Mouse (Mus musculus) neural tube, embryonic 10.5 days (tissue): ENCODE measurements around the gene Zfp622.
"Not testable (repeated sequence)": the region's sequence is repeated elsewhere in the genome, so short reads cannot be mapped to it uniquely, and the experiment has no call there.

Experiments used
- DNase-seq: peaks from one replicate; pipeline ENCODE4 v3.0.0-alpha.2; 2017; ENCODE audit warnings: low spot score; ENCODE audit errors: extremely low spot score

The Zfp622 gene

DNA sequence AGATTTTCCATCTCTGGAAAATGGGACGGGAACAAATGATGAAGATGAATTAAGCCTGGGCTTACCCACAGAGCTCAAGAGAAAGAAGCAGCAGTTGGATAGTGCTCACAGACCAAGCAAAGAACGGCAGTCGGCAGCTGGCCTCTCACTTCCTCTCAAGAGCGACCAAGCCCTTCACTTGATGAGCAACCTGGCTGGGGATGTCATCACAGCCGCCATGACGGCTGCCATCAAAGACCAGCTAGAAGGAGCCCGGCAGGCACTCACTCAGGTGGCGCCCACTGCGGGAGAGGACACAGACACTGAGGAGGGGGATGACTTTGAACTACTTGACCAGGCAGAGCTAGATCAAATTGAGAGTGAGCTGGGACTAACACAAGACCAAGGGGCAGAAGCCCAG lies 12.6 kb upstream of the Zfp622 start:
- no peak for DNase-seq

DNA sequence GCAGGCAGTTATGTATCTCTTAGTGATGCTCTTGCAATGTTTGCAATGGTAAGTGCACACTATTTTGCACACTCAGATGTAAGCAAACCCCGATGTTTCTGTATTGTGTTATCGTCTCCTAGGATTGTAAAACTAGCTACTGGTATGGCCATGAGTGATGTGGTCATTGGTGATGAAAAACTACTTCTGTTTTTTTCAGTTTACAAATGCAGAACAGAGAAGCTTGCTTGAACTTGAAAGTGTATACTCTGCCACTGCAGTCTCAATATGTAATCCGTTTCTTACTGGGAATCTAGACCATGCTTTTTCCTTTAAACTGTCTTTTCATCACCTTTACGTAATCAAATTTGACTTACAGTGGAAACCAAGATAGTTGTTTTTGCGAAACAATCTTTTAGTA lies 11.4 kb upstream of the Zfp622 start:
- no peak for DNase-seq

GRCm38 (mm10) chr15:25974352-25974751 lies 9.8 kb upstream of the Zfp622 start:
- no peak for DNase-seq

DNA sequence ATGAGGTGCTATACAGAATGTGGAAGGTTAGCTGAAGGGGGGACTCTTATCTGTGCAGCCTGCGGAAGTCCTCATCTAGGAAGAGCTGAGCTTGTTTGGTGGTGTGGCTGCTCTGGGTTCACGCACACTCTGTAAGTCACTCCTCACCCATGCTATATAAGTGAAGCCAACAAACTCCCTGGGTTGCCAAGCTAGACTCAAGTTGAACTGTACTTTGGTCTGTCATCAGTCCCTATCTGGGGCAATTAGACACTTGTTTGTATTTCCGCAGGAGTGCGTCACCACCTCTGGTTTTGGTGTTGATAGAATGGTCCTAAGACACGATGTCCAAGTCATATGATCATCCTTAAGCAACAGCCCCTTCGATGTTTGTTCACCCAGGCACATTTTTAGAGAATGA lies 8.4 kb upstream of the Zfp622 start:
- DNase-seq: no peak

DNA sequence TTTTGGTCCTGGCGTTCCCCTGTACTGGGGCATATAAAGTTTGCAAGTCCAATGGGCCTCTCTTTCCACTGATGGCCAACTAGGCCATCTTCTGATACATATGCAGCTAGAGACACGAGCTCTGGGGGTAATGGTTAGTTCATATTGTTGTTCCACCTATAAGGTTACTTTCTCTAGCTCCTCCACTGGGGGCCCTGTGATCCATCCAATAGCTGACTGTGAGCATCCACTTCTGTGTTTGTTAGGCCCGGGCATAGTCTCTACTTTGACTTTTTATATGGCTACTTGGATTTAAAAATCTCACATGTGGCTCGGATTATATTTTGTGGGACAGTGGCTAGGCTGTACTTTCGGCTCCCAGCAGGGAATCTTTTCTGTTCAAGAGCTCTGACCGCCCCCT lies 552 bp upstream of the Zfp622 start:
- not testable (repeated sequence) for DNase-seq

GRCm38 (mm10) chr15:25984734-25985492 lies 747 bp downstream of the Zfp622 start:
- peak; percentile 50 for DNase-seq

DNA sequence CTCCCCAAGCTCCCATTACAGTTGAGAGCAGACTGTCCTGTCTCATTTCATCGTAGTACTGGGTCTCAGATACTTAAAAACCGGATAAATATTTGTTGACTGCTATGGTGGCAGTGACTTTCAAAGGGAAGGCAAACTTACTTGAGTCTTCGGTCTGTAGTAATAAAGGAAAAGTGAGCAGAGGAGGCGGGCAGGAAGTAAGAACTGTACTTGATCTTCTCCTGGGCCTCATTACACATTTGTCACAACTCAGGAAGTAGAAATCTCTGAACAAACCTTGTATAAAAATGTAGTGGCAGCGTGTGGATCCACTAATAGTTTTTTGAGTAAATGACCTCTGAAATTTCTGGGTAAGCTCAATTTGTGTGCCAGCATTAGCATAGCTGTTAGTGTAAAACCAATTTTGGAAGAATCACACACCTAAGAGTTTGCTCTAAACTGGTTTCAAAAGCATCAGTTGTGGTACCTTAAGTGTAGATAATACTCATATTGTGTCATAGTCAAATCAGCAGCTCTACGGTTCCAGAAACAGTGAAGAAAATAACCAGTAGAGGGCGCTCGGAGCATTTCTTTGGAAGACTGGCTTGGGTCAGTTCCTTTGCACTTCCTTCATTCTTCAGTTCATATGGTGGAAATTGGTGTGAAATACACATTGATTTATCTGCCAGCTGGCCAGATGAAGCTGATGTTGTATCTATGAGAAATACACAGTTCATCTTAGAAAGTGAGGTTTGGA lies 9.0 kb downstream of the Zfp622 start:
- DNase-seq: peak; percentile 47

DNA sequence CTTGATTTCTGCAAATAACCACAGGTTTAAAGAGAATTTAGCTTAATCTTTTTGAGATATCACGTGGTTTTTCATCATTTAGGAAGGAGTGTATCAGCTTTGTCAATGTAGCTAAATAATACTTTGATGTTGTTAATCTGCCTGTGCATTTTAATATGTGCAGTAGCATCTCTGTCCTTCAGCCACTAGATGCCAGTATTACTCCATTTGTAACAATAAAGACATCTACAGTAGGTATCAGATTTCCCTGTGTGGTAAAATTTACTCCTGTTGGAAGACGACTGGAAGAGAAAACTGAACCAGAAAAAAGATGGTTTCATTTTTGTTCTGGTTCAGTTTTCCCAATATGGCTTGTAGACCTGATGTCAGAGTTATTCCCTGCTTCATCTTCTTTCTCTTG lies 11.4 kb downstream of the Zfp622 start:
- DNase-seq: no peak

GRCm38 (mm10) chr15:25999545-25999944 lies 15.4 kb downstream of the Zfp622 start:
- not testable (repeated sequence) for DNase-seq

DNA sequence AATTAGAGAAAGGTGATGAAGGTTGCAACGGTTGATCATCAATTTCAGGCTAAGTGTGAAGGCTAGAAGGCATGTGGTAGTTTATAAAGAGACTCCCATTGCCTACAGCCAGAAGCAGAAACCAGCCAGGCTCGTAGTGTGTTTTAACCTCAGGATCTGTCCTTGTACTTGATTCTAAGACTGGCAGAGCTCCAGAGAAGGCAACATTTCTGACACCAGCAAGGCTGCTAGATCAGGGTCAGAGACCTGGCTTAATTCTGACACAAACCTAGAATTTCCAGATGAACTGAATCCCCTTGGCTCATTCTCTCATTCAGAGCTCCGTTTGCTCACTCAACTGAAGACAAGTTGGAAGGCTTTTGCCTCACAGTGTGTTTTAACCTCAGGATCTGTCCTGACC lies 24.5 kb downstream of the Zfp622 start:
- no peak for DNase-seq

DNA sequence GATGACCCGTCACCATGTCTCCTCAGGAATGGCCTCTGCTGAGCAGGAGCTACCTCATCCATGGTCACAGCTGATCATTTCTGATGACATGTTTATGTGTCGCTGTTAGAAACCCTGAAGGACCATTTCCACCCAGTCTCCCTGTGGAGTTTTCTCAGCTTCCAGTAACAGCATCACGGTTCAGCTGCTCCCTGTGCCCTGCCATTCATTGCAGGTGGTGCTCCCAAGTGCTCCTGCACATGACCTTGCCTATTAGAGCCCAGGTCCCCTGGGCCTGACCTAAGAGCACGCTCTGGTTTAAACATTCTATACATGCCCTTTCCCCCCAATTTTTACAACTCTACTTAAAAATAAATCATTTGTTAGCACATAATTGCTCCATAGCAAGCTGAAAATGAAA lies 28.7 kb downstream of the Zfp622 start:
- DNase-seq: no peak

- peak; percentile 67 for DNase-seq
Measured at GRCm38 (mm10) chr15:26015979-26016665, 32.0 kb downstream of the Zfp622 start.

DNA sequence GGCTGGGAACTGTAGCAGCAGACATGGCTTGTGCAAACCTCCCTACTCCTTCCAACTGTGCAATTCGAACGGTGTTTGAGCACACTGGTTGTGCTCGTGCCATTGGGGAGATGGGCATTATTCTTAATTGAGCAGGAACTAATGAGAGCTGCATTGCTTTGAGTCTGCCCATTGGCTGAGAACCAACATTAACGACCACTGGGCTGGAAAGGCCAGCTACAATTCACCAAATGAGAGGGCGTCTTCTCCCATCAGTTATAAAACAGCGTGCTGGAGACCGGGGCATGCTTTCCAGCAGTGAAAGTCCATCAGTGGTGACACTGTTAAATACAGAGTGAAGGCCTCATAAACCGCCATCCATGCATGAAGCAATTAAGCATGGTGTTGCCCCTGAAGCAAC lies 37.6 kb downstream of the Zfp622 start:
- no peak for DNase-seq

DNA sequence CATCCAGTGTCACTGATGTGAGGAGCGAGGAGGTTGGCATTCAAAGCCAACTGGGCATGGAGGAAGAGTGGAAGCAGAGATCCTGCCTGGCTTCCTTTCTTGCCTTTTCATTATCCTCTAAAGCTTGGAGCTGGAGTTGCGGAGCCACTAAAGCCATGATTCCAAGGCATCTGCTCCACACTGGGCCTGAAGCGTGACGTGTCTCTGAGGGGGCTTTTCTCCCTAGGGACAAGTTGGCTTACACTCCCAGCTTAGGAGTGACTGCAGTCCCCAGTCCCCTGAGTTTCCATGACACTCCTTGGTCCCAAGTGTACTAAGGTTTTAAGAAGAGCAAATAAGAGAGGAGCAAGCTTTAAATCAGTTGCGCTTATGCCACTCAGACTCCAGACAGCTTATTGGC lies 38.5 kb downstream of the Zfp622 start:
- no peak for DNase-seq

DNA sequence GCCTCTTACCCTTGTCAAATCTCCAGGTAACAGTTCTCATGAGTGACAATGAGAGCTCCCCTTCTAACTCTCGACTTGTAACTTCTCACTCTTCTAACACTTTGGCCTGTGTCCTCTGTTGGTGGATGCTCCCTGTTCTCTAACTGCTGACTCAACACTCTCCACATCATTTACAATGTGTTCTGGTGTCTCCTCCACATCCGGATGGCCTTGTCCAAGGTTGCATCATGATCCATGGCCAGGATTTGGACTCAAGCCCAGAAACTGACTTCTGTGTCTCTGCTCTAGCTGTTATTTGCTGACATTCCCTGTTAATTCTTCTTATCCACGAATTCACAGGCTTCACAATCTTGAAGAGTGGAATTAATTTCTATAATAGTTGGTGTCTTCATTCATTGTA lies 47.5 kb downstream of the Zfp622 start:
- no peak for DNase-seq

- DNase-seq: no peak
Measured at GRCm38 (mm10) chr15:26040567-26040966, 56.4 kb downstream of the Zfp622 start.

DNA sequence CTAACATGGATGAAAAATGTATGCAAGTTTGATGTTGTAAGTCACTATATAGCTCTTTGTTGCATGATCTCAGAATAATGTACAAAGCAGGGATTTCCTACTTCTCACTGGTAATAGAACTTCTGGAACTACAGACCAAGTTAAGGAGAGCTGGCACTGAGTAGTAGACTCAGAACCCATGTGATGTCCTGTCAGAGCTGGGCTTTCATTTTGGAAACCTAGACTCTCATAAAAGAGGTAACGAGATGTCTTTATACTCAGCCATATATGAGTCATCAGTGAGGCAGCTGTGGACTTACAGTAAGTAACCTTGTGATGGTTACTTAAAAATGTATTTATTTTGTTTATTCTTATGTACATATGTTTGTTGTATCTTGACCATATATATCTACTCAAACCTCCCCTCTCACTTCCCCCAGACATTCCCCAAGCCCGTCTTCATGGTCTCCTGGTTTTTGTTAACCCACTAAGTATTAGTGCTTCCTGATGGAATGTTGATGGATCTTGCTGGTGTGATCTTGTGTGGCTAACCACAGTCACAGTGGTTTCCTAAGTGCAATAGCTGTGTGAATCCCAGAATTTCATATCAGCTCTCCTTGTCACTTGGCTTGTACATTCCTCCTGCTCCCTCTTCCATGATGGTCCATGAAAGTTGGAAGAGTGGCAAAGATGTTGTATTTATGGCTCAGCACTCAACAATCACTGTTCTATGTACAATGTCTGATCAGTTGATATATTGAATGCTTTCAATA lies 57.2 kb downstream of the Zfp622 start:
- no peak for DNase-seq
